Mouse (Mus musculus) small intestine, adult 2 months (tissue): ENCODE data around the gene Lrrc1. TPM values are rescaled to one million over a fixed set of nuclear protein-coding genes. Genes with fewer than 3 reads are reported as not detected.
A peak's percentile ranks its signal among the peaks of the same experiment; 100 is the strongest.

ENCODE experiments used
- H3K27ac ChIP-seq: fragments of 200-500 bp; 2 replicates; pipeline ENCODE4 v1.5.1; 2012; ENCODE audit warnings: low read depth, low read length, control low read depth, inconsistent platforms; ENCODE audit not compliant: insufficient read depth
- H3K27me3 ChIP-seq: fragments of 200-500 bp; 2 replicates; pipeline ENCODE4 v1.6.1; 2012; ENCODE audit warnings: mild to moderate bottlenecking, moderate library complexity, low read length, inconsistent platforms; ENCODE audit not compliant: control insufficient read depth, insufficient read depth
- H3K36me3 ChIP-seq: fragments of 200-500 bp; 2 replicates; pipeline ENCODE4 v1.6.1; 2012; ENCODE audit warnings: mild to moderate bottlenecking, low read length, control low read depth, inconsistent platforms; ENCODE audit not compliant: control insufficient read depth, insufficient read depth
- H3K4me1 ChIP-seq: fragments of 200-500 bp; 2 replicates; pipeline ENCODE4 v1.6.1; 2012; ENCODE audit warnings: low read length, inconsistent platforms, mixed read lengths; ENCODE audit not compliant: control insufficient read depth, insufficient read depth, insufficient read length
- H3K4me3 ChIP-seq: fragments of 200-500 bp; 2 replicates; pipeline ENCODE4 v1.5.1; 2012; ENCODE audit warnings: low read depth, mild to moderate bottlenecking, control low read depth, inconsistent platforms, low read length, moderate library complexity
- CTCF ChIP-seq: fragments of 200-500 bp; IDR thresholded peaks from 2 replicates; pipeline ENCODE4 v1.5.1; 2012; ENCODE audit warnings: low read depth, mild to moderate bottlenecking, control low read depth, inconsistent platforms, low read length, moderate library complexity, mixed read lengths; ENCODE audit not compliant: insufficient replicate concordance, insufficient read length; ENCODE audit errors: extremely low read depth
- POLR2A ChIP-seq: fragments of 200-500 bp; IDR thresholded peaks from 2 replicates; pipeline ENCODE4 v1.6.1; 2012; ENCODE audit warnings: low read depth, mild to moderate bottlenecking, control low read depth, inconsistent platforms, low read length, moderate library complexity
- WGBS: fragments of 180-500 bp; shearing (Covaris S2); methylation state at CpG from one replicate; pipeline ENCODE4 v1.1.7; 2018; 5-methylcytosine and 5-hydroxymethylcytosine counted together
- polyA plus RNA-seq: library from polyadenylated mRNA; depleted of rRNA; stranded (reverse); fragments of >200 nt; gene quantifications from 2 replicates; pipeline ENCODE4 v1.2.3, GENCODE M21; 2012

Gene Lrrc1
- polyA plus RNA-seq, 1 experiment: 112 TPM

DNA sequence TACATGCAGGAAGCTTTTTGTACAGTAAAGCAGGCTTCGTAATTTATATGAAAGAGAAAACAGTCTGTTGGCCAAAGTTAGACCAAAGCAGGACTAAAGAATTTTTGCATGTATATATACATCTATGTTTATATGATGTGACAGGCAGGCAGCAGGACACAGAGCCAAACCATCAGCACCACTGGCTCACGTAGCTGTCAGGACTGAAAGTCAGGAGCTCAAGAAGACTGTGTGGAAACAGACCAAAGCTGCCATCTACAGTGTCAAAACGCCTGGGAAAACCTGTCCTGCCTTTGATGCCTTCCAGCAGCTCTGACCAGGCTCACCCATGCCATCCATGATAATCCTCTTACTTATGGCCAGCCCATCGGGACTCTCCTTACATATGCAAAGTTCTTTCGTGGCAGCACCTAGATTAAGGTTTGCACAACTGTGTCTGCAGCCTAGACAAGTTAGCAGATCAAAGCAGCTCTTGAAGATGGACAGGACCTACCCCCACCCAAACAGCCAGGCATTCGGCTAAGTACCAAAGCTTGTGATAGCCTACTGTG lies 136.5 kb downstream of the Lrrc1 start:
- no peaks in the 10 kb centered on the region for H3K4me1 ChIP-seq
- WGBS: 76% methylated on average over 6 of the region's 6 CpGs
- no peak overlapping the region for H3K27ac ChIP-seq
- no peaks in the 10 kb centered on the region for H3K36me3 ChIP-seq
- TF ChIP-seq CTCF (no peak), POLR2A (no peak)
- no peaks in the 10 kb centered on the region for H3K27me3 ChIP-seq
- H3K4me3 ChIP-seq: no peak overlapping the region

DNA sequence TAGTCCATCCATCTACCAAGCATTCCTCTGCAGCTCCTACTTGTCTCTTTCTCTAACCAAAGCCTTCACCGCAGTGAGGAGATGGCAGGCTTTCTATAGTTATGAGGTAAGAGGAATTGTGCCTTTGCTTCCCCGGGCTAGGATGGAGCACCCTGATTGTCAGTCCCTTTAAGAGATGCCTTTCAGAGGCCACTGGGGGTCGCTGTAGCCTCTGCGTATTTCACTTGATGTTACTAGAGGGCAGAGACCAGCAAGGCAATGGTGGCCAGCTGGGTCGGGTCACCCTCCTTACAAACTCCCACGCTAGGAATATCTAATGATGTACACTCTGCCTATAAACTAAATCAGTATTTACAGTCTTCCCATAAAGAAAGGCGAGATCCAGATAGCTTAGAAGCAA lies 137.8 kb downstream of the Lrrc1 start:
- 30% methylated on average over 7 of the region's 7 CpGs for WGBS
- H3K27me3 ChIP-seq: no peaks in the 10 kb centered on the region
- H3K4me1 ChIP-seq: no peaks in the 10 kb centered on the region
- TF ChIP-seq POLR2A (no peak), CTCF (peak; percentile 74; the same call in 1 of the 2 replicates)
- no peak overlapping the region for H3K27ac ChIP-seq
- H3K36me3 ChIP-seq: no peaks in the 10 kb centered on the region
- H3K4me3 ChIP-seq: no peak overlapping the region

DNA sequence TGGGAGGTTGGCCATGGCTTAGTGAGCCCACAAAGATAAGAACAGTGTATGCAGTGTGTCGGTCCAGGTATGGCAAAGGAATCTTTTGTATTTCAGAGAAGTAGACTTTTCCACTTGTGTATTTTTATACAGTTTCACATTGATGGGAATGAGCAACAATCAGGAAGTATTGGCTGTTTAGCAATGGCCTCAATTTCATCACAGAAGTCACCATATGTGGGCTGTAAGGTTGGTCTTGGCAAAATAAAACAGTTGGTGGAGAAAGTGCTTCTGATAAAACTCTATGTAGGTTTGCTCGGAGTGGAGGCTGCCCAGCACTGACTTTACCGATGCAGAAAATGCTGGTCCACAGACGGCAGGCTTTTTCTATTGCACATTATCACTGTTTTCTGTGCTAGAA lies 140.2 kb downstream of the Lrrc1 start:
- Histone ChIP-seq H3K36me3 (no peaks in the 10 kb centered on the region), H3K27me3 (no peaks in the 10 kb centered on the region), H3K27ac (no peak overlapping the region), H3K4me1 (no peaks in the 10 kb centered on the region), H3K4me3 (no peak overlapping the region)
- TF ChIP-seq POLR2A (no peak), CTCF (no peak)
- WGBS: 57% methylated on average over 4 of the region's 4 CpGs

DNA sequence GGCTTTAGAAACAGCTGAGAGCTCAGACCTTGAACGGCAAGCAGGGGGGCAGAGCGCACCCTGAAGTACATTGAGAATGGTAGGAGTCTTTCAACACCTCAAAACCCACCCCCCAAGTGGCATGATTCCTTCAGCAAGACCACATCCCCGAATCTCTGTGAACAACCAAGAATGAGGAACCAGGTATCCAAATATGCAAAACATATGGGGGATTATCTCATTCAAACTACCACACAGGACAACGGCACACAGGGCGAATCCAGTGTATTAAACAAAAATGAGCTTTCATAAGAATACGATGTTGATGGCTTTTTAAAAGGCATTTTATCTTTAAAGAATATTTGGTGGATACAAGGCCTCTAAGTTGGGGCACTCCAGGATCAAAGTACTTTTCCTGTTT lies 140.7 kb downstream of the Lrrc1 start:
- Histone ChIP-seq H3K4me1 (no peaks in the 10 kb centered on the region), H3K27ac (no peak overlapping the region), H3K36me3 (no peaks in the 10 kb centered on the region), H3K4me3 (no peak overlapping the region), H3K27me3 (no peaks in the 10 kb centered on the region)
- 80% methylated on average over 6 of the region's 6 CpGs for WGBS
- no peak for TF ChIP-seq POLR2A
- no peak for TF ChIP-seq CTCF

DNA sequence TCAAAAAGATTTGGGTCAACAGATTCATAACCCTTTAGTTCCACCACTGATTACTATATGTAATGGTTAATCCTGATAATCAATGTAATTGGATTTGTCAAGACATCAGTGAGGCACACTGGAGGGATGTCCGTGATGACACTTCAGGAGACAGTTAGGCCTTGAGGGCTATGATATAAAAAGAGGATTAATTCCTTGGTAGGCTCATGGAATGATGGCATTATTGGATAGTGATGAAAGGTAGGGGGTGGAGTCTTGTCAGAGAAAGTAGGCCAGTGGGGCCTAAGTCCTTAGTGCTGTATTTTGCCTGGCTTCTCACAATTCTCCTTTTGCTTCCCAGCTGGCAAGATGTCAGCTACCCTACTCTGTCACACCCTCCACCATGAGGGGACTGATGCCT lies 141.7 kb downstream of the Lrrc1 start:
- Histone ChIP-seq H3K36me3 (no peaks in the 10 kb centered on the region), H3K27ac (no peak overlapping the region), H3K4me1 (no peaks in the 10 kb centered on the region), H3K4me3 (no peak overlapping the region), H3K27me3 (no peaks in the 10 kb centered on the region)
- TF ChIP-seq POLR2A: no peak
- no peak for TF ChIP-seq CTCF
- WGBS: 85% methylated on average over 1 of the region's 1 CpGs

DNA sequence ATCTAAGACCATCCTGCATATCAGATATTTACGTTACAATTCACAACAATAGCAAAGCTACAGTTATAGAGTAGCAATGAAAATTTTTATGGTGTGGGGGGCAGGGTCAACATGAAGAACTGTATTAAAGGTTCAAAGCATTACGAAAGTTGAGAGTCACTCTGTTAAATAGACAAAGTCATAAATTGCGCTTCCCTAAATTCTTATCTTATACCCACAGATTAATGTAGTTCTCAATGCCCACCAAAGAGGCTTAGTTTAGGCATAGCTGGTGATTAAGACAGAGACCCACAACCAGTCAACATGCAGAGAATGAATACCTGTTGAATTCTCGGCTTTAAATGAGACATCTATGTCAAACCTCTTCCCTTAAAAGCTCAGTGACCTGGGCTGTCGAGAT lies 144.9 kb downstream of the Lrrc1 start:
- H3K27ac ChIP-seq: no peak overlapping the region
- H3K4me3 ChIP-seq: no peak overlapping the region
- TF ChIP-seq CTCF: no peak
- TF ChIP-seq POLR2A: no peak
- no peaks in the 10 kb centered on the region for H3K36me3 ChIP-seq
- 83% methylated on average over 5 of the region's 5 CpGs for WGBS
- no peaks in the 10 kb centered on the region for H3K4me1 ChIP-seq
- H3K27me3 ChIP-seq: no peaks in the 10 kb centered on the region

DNA sequence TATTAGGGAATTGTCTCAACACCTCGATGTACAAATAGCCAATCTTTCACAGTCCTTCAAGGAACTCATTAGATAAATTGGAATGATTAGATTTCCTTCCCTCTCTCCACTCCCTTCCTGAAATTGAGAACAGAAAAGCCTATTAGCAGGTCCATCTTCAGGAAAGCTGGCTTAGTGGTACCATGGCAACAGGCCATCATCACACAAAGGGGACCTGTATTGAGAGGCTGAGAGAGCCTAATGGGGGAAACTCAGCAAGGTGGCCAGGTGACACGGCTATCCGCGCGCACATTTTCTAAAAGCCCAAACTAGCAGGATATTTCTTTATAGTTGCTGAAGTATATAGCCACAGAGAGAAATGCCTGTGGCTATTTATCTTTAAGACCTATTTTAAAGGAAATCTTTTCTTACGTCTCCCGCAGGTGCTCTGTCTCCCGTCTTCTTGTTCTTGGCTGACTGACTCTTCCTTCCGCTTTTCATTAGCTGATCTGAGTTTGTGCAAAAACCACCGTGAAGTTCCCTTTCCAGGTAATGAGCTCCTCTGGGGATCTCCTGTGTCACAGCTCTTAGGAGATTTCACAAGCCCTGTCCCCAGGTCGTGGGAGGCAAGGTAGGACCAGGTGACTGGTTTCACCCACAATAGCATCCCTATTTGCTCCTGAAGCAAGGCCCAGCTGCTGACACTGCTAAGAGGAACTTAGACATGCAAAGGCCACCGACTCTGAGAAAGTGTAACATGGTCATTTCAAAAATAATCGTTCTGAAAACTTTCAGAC lies 145.6 kb downstream of the Lrrc1 start:
- no peak overlapping the region for H3K4me3 ChIP-seq
- H3K36me3 ChIP-seq: no peaks in the 10 kb centered on the region
- H3K4me1 ChIP-seq: no peaks in the 10 kb centered on the region
- no peak overlapping the region for H3K27ac ChIP-seq
- TF ChIP-seq CTCF (no peak), POLR2A (no peak)
- no peaks in the 10 kb centered on the region for H3K27me3 ChIP-seq
- 73% methylated on average over 13 of the region's 13 CpGs for WGBS
